Mouse (Mus musculus): ENCODE results near the gene Samhd1. TPM values are rescaled to one million over a fixed set of nuclear protein-coding genes. Genes with fewer than 3 reads are reported as not detected.

Samhd1 gene
- polyA plus RNA-seq, 1 experiment from 2014 or later, result 17.3 TPM

DNA sequence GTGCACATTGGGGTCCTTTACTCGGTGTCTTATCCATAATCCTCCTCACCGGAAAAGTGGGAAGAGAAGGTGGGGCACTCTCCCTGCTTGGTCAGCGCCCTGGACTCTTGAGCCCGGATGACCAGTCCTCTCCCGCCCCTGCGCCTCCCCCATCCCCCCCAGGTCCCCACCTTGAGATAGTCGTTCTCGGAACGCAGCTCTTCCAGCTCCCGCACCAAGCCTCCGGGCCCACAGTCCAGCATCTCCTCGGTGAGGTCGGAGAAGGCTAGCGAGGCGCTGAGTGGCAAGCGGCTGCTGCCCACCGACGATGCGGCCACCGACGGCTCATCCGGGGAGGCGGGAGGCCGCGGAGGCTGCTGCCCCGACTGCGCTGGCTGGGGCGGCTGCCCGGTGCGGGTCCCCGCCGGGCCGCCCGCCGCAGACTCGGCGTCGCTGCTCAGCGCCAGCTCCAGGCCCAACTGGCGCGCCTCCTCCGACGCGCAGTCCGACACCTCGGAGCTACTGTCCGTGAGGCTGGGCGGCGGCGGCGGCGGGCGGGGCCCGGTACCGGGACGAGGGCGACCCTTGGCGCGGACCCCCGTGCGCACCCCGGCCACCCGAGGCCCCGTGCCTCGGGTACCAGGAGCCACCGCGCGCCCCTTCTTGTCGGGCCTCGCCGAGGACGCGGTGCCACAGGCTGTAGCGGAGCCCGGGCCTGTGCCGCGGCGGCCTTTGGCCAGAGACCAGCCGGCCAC lies 56.8 kb downstream of the Samhd1 start:
- H3K9ac ChIP-seq (replicated peaks), result peak overlapping the region; percentile 69
- TF ChIP-seq EP300 (IDR thresholded peaks at IDR 0.05; ENCODE audit: low read depth) (no peak), CTCF (IDR thresholded peaks at IDR 0.05; ENCODE audit: low read depth) (no peak)
- WGBS (ENCODE audit: insufficient replicate concordance), result 2% methylated on average over 34 of the region's 79 CpGs
- peak overlapping the region; percentile 73 for H3K4me2 ChIP-seq (ENCODE audit: low read depth, low read length)
- DNase-seq (no peak), ATAC-seq (0 out of 2 replicates have a peak, but pooled peaks have one; percentile 9)
- peak overlapping the region; percentile 50 for H3K4me3 ChIP-seq (ENCODE audit: low read depth, low read length)
- peaks cover 32% of the 10 kb centered on the region for H3K27me3 ChIP-seq (ENCODE audit: insufficient read depth, low read length)
- H3K27ac ChIP-seq (ENCODE audit: low read depth), result peak overlapping the region; percentile 70
- peaks cover 21% of the 10 kb centered on the region for H3K4me1 ChIP-seq (ENCODE audit: insufficient read depth)
- no peaks in the 10 kb centered on the region for H3K36me3 ChIP-seq (replicated peaks; ENCODE audit: insufficient read depth, low read length)
- no peaks in the 10 kb centered on the region for H3K9me3 ChIP-seq (ENCODE audit: low read length)

DNA sequence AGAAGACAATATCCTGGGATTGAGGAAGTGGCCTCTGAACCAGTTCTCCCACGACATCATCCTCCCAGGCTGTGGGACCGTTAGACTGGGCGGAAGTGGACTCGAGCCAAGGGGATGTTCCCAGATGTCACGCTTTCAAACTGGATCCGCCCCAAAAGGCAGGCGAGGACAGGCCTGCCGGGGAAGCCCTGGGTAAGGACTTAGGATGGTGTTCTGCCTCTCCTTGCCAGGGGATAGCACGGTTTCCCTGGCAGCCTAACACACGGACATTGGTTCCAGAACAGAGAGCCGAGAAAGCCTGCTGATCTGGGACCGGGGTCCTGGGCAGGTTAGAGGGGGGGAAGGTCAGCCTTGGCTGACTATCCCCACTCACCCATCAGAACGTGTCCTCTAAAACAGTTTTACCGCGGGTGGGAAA lies 57.4 kb downstream of the Samhd1 start:
- H3K4me1 ChIP-seq (ENCODE audit: insufficient read depth), result peaks cover 21% of the 10 kb centered on the region
- peak overlapping the region; percentile 70 for H3K27ac ChIP-seq (ENCODE audit: low read depth)
- WGBS (ENCODE audit: insufficient replicate concordance), result 7% methylated on average over 14 of the region's 15 CpGs

DNA sequence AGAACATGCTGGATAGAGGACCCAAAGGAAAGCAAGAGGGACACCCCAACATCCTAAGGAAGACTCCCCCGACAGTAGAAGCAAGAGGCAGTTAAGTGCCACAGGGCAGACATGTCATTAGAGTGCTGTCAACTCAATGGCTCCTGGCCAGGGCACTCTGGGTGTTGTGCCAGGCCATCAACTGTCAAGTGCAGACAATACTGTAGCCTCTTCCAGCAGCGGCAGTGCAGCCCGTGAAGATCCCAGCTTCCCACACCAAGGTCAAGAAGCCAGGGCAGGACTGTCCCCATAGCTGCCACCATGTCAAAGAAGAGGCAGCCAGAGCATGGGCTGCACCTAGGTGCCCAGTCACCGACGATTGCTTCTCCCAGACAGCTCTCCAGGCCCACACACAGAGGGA lies 57.9 kb downstream of the Samhd1 start:
- Histone ChIP-seq H3K36me3 (replicated peaks; ENCODE audit: insufficient read depth, low read length) (no peaks in the 10 kb centered on the region), H3K27me3 (ENCODE audit: insufficient read depth, low read length) (peaks cover 32% of the 10 kb centered on the region), H3K9me3 (ENCODE audit: low read length) (no peaks in the 10 kb centered on the region), H3K9ac (replicated peaks) (peak overlapping the region; percentile 69), H3K4me2 (ENCODE audit: low read depth, low read length) (peak overlapping the region; percentile 73), H3K4me1 (ENCODE audit: insufficient read depth) (peaks cover 23% of the 10 kb centered on the region), H3K4me3 (ENCODE audit: low read depth, low read length) (peak overlapping the region; percentile 50), H3K27ac (ENCODE audit: low read depth) (peak overlapping the region; percentile 34; the same call in 1 of the 2 replicates)
- DNase-seq (no peak), ATAC-seq (no peak)
- 34% methylated on average over 5 of the region's 5 CpGs for WGBS (ENCODE audit: insufficient replicate concordance)
- TF ChIP-seq EP300 (IDR thresholded peaks at IDR 0.05; ENCODE audit: low read depth), result no peak
- TF ChIP-seq CTCF (IDR thresholded peaks at IDR 0.05; ENCODE audit: low read depth), result no peak

More for the DNA sequence above, 57.4 kb downstream of the Samhd1 start:
- peak overlapping the region; percentile 50 for H3K4me3 ChIP-seq (ENCODE audit: low read depth, low read length)
- peak; percentile 79 for DNase-seq
- H3K9me3 ChIP-seq (ENCODE audit: low read length), result no peaks in the 10 kb centered on the region
- H3K4me2 ChIP-seq (ENCODE audit: low read depth, low read length), result peak overlapping the region; percentile 73
- peak overlapping the region; percentile 69 for H3K9ac ChIP-seq (replicated peaks)
- peak; percentile 51 for ATAC-seq
- TF ChIP-seq EP300 (IDR thresholded peaks at IDR 0.05; ENCODE audit: low read depth) (no peak), CTCF (IDR thresholded peaks at IDR 0.05; ENCODE audit: low read depth) (no peak)
- no peaks in the 10 kb centered on the region for H3K36me3 ChIP-seq (replicated peaks; ENCODE audit: insufficient read depth, low read length)
- H3K27me3 ChIP-seq (ENCODE audit: insufficient read depth, low read length), result peaks cover 32% of the 10 kb centered on the region

- Histone ChIP-seq H3K9me3 (ENCODE audit: low read length) (no peaks in the 10 kb centered on the region), H3K9ac (replicated peaks) (no peak overlapping the region), H3K4me3 (ENCODE audit: low read depth, low read length) (no peak overlapping the region), H3K27me3 (ENCODE audit: insufficient read depth, low read length) (peaks cover 32% of the 10 kb centered on the region), H3K4me2 (ENCODE audit: low read depth, low read length) (peak overlapping the region; percentile 73; the same call in 1 of the 2 replicates), H3K27ac (ENCODE audit: low read depth) (no peak overlapping the region), H3K4me1 (ENCODE audit: insufficient read depth) (peaks cover 29% of the 10 kb centered on the region), H3K36me3 (replicated peaks; ENCODE audit: insufficient read depth, low read length) (no peaks in the 10 kb centered on the region)
- ATAC-seq (no peak), DNase-seq (no peak)
- 65% methylated on average over 7 of the region's 7 CpGs for WGBS (ENCODE audit: insufficient replicate concordance)
- TF ChIP-seq CTCF (IDR thresholded peaks at IDR 0.05; ENCODE audit: low read depth) (no peak), EP300 (IDR thresholded peaks at IDR 0.05; ENCODE audit: low read depth) (no peak)
These were observed 58.5 kb downstream of the Samhd1 start for GRCm38 (mm10) chr2:157076585-157076984.

- no peak for DNase-seq
- H3K27me3 ChIP-seq (ENCODE audit: insufficient read depth, low read length), result peaks cover 31% of the 10 kb centered on the region
- 0 out of 2 replicates have a peak overlapping the region, but pooled peaks have one; percentile 22 for H3K4me2 ChIP-seq (ENCODE audit: low read depth, low read length)
- ATAC-seq, result no peak
- H3K4me3 ChIP-seq (ENCODE audit: low read depth, low read length), result no peak overlapping the region
- WGBS (ENCODE audit: insufficient replicate concordance), result 45% methylated on average over 3 of the region's 3 CpGs
- H3K9ac ChIP-seq (replicated peaks), result no peak overlapping the region
- H3K27ac ChIP-seq (ENCODE audit: low read depth), result no peak overlapping the region; the same call in 1 of the 2 replicates
- no peaks in the 10 kb centered on the region for H3K9me3 ChIP-seq (ENCODE audit: low read length)
- TF ChIP-seq EP300 (IDR thresholded peaks at IDR 0.05; ENCODE audit: low read depth) (no peak), CTCF (IDR thresholded peaks at IDR 0.05; ENCODE audit: low read depth) (no peak)
- H3K4me1 ChIP-seq (ENCODE audit: insufficient read depth), result peaks cover 38% of the 10 kb centered on the region
- H3K36me3 ChIP-seq (replicated peaks; ENCODE audit: insufficient read depth, low read length), result no peaks in the 10 kb centered on the region
These were observed 59.4 kb downstream of the Samhd1 start for GRCm38 (mm10) chr2:157075685-157076084.

- DNase-seq (no peak), ATAC-seq (no peak)
- no peaks in the 10 kb centered on the region for H3K36me3 ChIP-seq (replicated peaks; ENCODE audit: insufficient read depth, low read length)
- H3K4me2 ChIP-seq (ENCODE audit: low read depth, low read length), result no peak overlapping the region
- H3K27me3 ChIP-seq (ENCODE audit: insufficient read depth, low read length), result peaks cover 26% of the 10 kb centered on the region
- H3K27ac ChIP-seq (ENCODE audit: low read depth), result no peak overlapping the region
- TF ChIP-seq CTCF (IDR thresholded peaks at IDR 0.05; ENCODE audit: low read depth) (no peak), EP300 (IDR thresholded peaks at IDR 0.05; ENCODE audit: low read depth) (no peak)
- no peaks in the 10 kb centered on the region for H3K9me3 ChIP-seq (ENCODE audit: low read length)
- peaks cover 42% of the 10 kb centered on the region for H3K4me1 ChIP-seq (ENCODE audit: insufficient read depth)
- no peak overlapping the region for H3K9ac ChIP-seq (replicated peaks)
- 71% methylated on average over 3 of the region's 3 CpGs for WGBS (ENCODE audit: insufficient replicate concordance)
- H3K4me3 ChIP-seq (ENCODE audit: low read depth, low read length), result no peak overlapping the region
These were observed 59.8 kb downstream of the Samhd1 start for GRCm38 (mm10) chr2:157075226-157075625.

All from liver, postnatal 0 days (tissue).